Mouse (Mus musculus) olfactory bulb, adult 2 months (tissue): ENCODE data around the gene Acox3.

ENCODE experiments used
- CTCF ChIP-seq: fragments of 200-500 bp; IDR thresholded peaks from 2 replicates; pipeline ENCODE4 v1.5.1; 2012; ENCODE audit warnings: low read depth, mild to moderate bottlenecking, low read length, moderate library complexity; ENCODE audit not compliant: insufficient read depth
- POLR2A ChIP-seq: fragments of 200-500 bp; IDR thresholded peaks from 2 replicates; pipeline ENCODE4 v1.6.1; 2012; ENCODE audit warnings: mild to moderate bottlenecking, low read depth, low read length, moderate library complexity; ENCODE audit not compliant: insufficient read depth

- TF ChIP-seq CTCF (no peak), POLR2A (no peak)
Observed at GRCm38 (mm10) chr5:35600233-35600632, 17.4 kb downstream of the Acox3 start.
